Mouse (Mus musculus): Measurements from ENCODE around the gene Gpc5.

DNA sequence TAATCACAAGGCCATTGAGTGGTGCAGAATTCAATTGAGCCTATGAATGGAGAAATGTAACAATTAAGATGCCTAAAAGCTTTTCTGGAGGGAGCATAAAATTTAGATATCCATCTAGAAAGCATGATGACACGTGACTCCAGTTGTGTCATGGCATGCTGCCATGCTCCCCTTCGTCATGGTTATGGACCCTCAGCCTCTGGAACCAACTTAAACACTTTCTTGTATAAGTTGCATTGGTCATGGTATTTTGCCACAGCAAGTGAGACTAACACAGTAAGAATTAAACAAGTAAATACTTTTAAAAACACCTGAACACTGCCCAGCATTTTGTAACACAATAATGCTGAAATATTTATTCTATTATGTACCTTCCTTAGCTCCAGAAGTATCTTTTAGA, 524.3 kb downstream of the Gpc5 start:
- TF ChIP-seq CTCF (IDR thresholded peaks at IDR 0.05; ENCODE audit: low read depth) (no peak), EP300 (IDR thresholded peaks at IDR 0.05; ENCODE audit: low read depth) (no peak)
